Mouse (Mus musculus): ENCODE results near the gene Cd27. TPM values are rescaled to one million over a fixed set of nuclear protein-coding genes. Genes with fewer than 3 reads are reported as not detected.
"Not testable (repeated sequence)": the region's sequence is repeated elsewhere in the genome, so short reads cannot be mapped to it uniquely, and the experiment has no call there.

Gene Cd27
- polyA plus RNA-seq (2015; fragmentation: Nextera tagmentation; extraction: Ambion mirVana) = 1.4 and 1.6 TPM in 2 replicates

DNA sequence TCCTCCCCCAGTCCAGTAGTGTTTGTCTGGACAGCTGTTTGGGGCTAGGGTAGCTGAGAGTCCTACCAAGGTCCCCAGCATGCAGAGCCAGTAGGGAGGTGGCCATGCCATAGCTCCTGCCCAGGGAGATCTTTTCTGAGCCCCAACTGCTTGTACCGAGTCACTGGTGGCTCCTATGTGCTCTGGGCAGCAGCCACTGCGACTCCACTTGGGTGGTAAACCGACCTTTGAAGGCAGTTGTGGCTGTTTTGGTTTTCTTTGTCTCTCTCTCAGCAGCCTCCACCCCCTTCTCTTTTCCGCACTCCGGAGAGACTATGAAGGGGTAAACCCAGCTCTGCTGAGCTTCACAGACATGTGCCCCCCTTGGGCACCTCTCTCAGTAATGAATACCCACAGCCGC, at the start of gene Cd27:
Gene Cd27 (minus strand): TSS at position 229 of the 400 bp plus-strand sequence.
- Histone ChIP-seq H3K4me1 (replicated peaks) (peaks cover 7% of the 10 kb centered on the region; the same call in 1 of the 2 replicates), H3K36me3 (no peaks in the 10 kb centered on the region), H3K27ac (no peak within 1 kb of the TSS), H3K4me2 (replicated peaks) (no peak within 1 kb of the TSS), H3K9me3 (no peaks in the 10 kb centered on the region), H3K27me3 (replicated peaks) (no peaks in the 10 kb centered on the region), H3K4me3 (replicated peaks) (no peak within 1 kb of the TSS), H3K9ac (no peak within 1 kb of the TSS)
- 65% methylated on average over 6 of the region's 6 CpGs for WGBS
- no peak for ATAC-seq

DNA sequence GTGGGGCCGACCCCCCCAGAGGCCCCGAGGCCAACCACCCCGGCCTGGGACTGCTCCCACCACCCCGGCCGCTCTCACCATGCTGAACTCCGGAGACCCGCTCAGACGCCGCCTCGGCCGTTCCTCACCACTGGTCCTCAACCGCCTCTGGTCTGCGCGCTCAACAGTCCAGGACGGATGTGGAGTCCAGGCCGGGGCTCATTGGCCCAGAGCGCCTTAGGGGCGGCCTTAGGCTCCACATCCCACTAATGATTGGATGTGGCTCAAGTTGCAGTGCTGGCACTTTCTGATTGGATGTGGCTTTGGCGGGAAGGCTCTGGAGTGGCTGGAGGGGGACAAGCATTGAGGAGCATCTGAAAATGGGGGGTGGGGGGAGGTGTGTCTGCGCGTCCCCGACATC, 49.1 kb upstream of the Cd27 start, which contains the start of gene Tuba3a:
Gene Tuba3a (minus strand): TSS at position 153 of the 400 bp plus-strand sequence.
- Histone ChIP-seq H3K27me3 (replicated peaks) (no peaks in the 10 kb centered on the region), H3K9ac (no peak within 1 kb of the TSS), H3K27ac (no peak within 1 kb of the TSS), H3K9me3 (no peaks in the 10 kb centered on the region), H3K4me2 (replicated peaks) (no peak within 1 kb of the TSS), H3K36me3 (no peaks in the 10 kb centered on the region), H3K4me3 (replicated peaks) (no peak within 1 kb of the TSS), H3K4me1 (replicated peaks) (peaks cover 3% of the 10 kb centered on the region; the same call in 1 of the 2 replicates)
- ATAC-seq = no peak
- WGBS = 96% methylated on average over 22 of the region's 22 CpGs

DNA sequence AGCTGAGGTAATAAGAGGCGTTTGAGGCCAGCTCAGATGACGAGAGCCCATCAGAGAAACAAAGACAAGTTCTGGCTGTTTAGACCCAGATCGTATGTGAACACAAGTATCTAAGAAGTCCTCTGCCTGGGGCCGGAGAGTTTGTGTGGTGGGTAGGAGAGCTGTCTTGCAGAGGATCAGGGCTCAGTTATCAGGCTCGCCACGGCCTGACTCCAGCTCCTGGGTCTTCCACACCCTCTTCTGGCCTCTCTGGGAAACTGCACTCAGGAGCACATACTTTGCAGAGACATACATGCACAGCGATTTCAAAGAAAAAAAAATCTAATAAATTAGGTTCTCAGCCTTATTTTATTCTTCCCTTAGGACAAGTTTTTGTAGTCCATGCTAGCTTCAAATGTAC, 47.9 kb upstream of the Cd27 start:
- H3K9me3 ChIP-seq = no peaks in the 10 kb centered on the region
- no peak overlapping the region for H3K4me2 ChIP-seq (replicated peaks)
- H3K9ac ChIP-seq = no peak overlapping the region
- H3K4me3 ChIP-seq (replicated peaks) = no peak overlapping the region
- 86% methylated on average over 7 of the region's 7 CpGs for WGBS
- H3K27me3 ChIP-seq (replicated peaks) = no peaks in the 10 kb centered on the region
- 0 out of 2 replicates have a peak, but pooled peaks have one; percentile 2 for ATAC-seq
- H3K36me3 ChIP-seq = no peaks in the 10 kb centered on the region
- H3K4me1 ChIP-seq (replicated peaks) = peaks cover 3% of the 10 kb centered on the region; the same call in 1 of the 2 replicates
- H3K27ac ChIP-seq = no peak overlapping the region

DNA sequence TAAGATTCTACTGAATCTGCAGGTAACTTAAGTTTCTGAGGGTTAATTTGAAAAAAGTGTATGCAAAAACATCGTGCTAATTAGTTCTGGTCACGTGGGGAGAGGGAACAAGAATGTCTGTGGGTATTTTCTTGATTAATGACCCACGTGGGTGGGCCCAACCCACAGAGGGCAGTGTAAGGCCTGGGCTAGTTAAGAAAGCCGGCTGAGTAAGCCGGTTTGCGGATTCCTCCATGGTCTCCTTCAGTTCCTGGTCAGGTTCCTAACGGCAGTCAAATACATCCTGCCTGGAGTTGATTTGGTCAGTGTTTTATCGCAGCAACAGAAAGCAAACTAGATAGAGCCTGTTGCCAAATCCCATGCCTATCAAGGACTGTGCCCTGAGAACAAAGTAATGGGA, 47.4 kb upstream of the Cd27 start:
- Histone ChIP-seq H3K27me3 (replicated peaks) (no peaks in the 10 kb centered on the region), H3K27ac (no peak overlapping the region), H3K4me1 (replicated peaks) (peaks cover 3% of the 10 kb centered on the region; the same call in 1 of the 2 replicates), H3K4me2 (replicated peaks) (0 out of 2 replicates have a peak overlapping the region, but pooled peaks have one; percentile 6), H3K4me3 (replicated peaks) (no peak overlapping the region), H3K36me3 (no peaks in the 10 kb centered on the region), H3K9me3 (no peaks in the 10 kb centered on the region), H3K9ac (no peak overlapping the region)
- WGBS = 34% methylated on average over 8 of the region's 8 CpGs
- ATAC-seq = peak; percentile 76

DNA sequence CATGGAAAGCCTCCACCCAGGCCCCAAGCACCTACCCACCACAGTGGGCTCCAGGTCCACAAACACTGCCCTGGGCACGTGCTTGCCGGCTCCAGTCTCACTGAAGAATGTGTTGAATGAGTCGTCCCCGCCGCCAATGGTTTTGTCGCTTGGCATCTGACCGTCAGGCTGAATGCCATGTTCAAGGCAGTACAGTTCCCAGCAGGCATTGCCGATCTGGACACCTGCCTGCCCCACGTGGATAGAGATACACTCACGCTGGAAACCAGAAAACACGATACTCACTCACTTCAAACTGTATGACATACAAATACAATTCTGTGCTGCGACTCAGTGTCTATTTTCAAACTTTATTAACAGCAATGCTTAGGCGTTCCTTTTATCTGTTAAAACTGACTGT, 45.9 kb upstream of the Cd27 start:
- H3K27ac ChIP-seq; H3K4me1 ChIP-seq (replicated peaks); H3K4me2 ChIP-seq (replicated peaks); H3K36me3 ChIP-seq; H3K9me3 ChIP-seq; H3K4me3 ChIP-seq (replicated peaks); H3K27me3 ChIP-seq (replicated peaks); H3K9ac ChIP-seq; ATAC-seq: not testable (repeated sequence)
- 93% methylated on average over 13 of the region's 13 CpGs for WGBS

DNA sequence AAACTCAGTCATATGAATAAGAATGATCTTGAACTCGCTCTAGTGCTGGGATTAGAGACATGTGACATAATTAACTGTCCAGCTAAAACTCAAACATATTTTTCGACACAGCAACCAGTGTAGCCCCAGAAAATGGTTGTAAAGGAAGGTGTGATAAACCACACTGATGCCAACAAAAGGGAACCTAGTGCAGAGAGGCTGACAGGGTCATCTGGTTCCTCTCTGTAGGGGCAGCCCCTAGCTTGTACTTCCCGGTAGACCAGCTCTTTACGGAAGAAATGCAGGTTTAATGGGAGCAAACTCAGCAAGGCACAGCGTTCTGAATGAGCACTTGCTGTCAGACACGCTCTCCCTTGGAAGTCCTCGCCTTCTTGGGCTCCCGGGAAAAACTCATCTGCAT, 42.9 kb upstream of the Cd27 start:
- 64% methylated on average over 8 of the region's 8 CpGs for WGBS
- H3K36me3 ChIP-seq = no peaks in the 10 kb centered on the region

DNA sequence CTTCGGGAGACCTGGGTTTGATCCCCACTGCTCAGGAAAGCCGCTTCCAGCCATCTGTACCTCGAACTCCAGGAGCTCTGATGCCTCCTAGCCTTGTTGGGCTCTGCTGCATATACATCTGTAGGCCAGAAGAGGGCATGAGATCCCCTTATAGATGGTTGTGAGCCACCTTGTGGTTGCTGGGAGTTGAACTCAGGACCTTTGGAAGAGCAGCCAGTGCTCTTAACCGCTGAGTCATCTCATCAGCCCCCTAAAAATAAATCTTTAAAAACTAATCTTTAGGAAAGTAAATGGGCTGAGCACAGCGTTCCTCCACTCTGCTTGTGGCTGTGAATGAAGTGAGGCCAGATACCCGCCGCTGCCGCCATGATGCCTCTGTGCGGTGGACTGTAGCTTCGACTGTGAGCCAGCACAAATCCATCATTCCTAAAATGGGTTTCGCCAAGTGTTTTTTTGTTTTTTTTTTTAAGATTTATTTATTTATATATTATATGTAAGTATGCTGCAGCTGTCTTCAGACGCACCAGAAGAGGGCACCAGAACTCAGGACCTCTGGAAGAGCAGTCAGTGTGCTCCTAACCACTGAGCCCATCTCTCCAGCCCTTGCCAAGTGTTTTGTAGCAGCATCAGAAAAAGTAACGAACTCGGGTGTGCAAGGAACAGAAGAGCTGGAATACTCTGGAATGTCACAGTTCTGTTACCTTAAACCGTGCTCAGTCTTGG, 38.2 kb upstream of the Cd27 start:
- Histone ChIP-seq H3K4me3 (replicated peaks) (no peak overlapping the region), H3K4me1 (replicated peaks) (peaks cover 8% of the 10 kb centered on the region; the same call in 1 of the 2 replicates), H3K4me2 (replicated peaks) (no peak overlapping the region), H3K27me3 (replicated peaks) (no peaks in the 10 kb centered on the region), H3K9me3 (no peaks in the 10 kb centered on the region), H3K9ac (no peak overlapping the region), H3K27ac (no peak overlapping the region), H3K36me3 (no peaks in the 10 kb centered on the region)
- WGBS = 56% methylated on average over 15 of the region's 15 CpGs
- no peak for ATAC-seq

More for the DNA sequence above, 42.9 kb upstream of the Cd27 start:
- H3K4me1 ChIP-seq (replicated peaks) = no peaks in the 10 kb centered on the region
- no peak overlapping the region for H3K4me2 ChIP-seq (replicated peaks)
- ATAC-seq = no peak
- H3K9me3 ChIP-seq = no peaks in the 10 kb centered on the region
- no peak overlapping the region for H3K4me3 ChIP-seq (replicated peaks)
- no peaks in the 10 kb centered on the region for H3K27me3 ChIP-seq (replicated peaks)
- H3K27ac ChIP-seq = no peak overlapping the region
- no peak overlapping the region for H3K9ac ChIP-seq

DNA sequence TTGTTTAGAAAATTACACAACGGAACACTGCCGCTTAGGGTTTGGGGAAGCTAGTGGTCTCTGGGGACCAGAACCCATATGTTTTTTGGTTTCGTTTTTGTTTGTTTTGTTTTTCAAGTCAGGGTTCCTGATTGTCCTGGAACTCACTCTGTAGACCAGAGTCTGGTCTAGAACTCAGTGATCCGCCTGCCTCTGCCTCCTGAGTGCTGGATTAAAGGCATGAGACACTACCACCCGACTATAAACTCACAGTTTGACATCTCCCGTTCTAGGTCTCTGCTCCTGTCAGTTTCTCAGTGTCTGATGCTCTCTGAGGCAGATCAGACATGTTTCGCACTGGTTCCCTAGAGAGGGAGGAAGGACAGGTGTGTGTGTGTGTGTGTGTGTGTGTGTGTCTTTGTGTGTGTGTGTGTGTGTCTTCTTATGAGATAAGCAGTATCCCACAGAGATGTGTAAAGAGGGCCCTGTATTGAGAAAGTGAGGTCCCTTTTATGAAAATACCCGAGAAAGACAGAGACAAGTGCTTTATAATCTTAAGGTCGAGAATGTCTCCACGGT, 35.5 kb upstream of the Cd27 start:
- no peak overlapping the region for H3K4me2 ChIP-seq (replicated peaks)
- H3K4me3 ChIP-seq (replicated peaks) = no peak overlapping the region
- H3K9me3 ChIP-seq = no peaks in the 10 kb centered on the region
- no peaks in the 10 kb centered on the region for H3K36me3 ChIP-seq
- ATAC-seq = no peak
- no peak overlapping the region for H3K9ac ChIP-seq
- no peak overlapping the region for H3K27ac ChIP-seq
- WGBS = 77% methylated on average over 10 of the region's 10 CpGs
- H3K4me1 ChIP-seq (replicated peaks) = peaks cover 8% of the 10 kb centered on the region; the same call in 1 of the 2 replicates
- no peaks in the 10 kb centered on the region for H3K27me3 ChIP-seq (replicated peaks)

DNA sequence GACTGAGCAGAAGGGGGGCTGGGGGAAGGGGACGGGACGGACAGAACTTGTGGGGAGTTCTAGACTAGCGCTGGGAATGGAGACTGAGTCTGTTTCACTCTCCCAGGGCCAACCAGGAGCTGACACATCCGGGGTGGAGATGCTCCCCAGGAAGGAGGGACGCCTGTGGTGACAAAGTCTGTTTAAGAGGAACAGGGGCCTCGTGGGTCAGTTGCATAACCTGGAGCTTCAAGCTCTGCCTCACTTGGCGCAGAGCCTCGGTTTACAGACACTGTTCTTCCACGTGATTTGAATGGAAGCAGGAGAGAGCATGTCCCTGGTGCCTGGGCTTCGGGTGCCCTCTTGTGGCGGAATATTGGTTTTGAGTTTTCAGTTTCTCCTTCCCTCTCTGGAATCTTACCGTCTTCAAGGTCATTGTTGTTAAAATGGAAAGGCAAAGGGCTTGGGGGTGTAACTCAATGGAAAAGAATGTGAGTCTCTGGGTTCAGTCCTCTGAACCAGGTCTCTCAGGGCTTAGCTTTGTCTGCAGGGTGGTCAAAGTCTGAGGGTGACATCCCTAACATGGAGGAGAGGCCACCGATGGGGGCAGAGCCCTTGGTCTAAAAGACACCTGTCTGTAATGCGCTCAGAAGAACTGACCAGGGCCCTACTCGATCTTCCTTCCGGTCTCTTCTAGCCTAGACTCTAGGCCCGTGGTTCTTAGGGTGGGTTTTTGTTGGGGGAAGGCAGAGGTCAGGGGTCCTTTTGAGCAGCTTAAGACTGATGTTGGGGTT, 34.8 kb upstream of the Cd27 start:
- H3K9me3 ChIP-seq = no peaks in the 10 kb centered on the region
- peak overlapping the region; percentile 50 for H3K4me2 ChIP-seq (replicated peaks)
- H3K4me3 ChIP-seq (replicated peaks) = no peak overlapping the region
- ATAC-seq = peak; percentile 92
- H3K27ac ChIP-seq = no peak overlapping the region
- 18% methylated on average over 17 of the region's 17 CpGs for WGBS
- H3K9ac ChIP-seq = 0 out of 2 replicates have a peak overlapping the region, but pooled peaks have one; percentile 6
- peaks cover 8% of the 10 kb centered on the region; the same call in 1 of the 2 replicates for H3K4me1 ChIP-seq (replicated peaks)
- no peaks in the 10 kb centered on the region for H3K36me3 ChIP-seq
- no peaks in the 10 kb centered on the region for H3K27me3 ChIP-seq (replicated peaks)

DNA sequence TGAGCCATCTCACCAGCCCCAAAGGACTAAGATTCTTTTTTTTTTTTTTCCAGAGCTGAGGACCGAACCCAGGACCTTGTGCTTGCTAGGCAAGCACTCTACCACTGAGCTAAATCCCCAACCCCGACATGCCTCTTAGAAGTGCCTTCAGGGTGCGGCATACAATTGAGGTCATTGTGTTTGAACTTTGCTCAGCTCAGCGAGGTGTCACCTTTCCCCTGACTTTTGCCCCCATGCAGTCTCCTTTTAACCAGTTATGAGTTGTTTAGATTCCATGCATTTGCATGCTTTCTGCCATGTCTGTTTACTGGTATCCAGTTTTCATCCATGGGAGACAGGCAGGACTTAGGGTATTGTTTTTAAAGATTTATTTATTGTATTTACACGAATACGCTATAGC, 32.0 kb upstream of the Cd27 start:
- no peak overlapping the region for H3K9ac ChIP-seq
- H3K4me3 ChIP-seq (replicated peaks) = no peak overlapping the region
- no peaks in the 10 kb centered on the region for H3K9me3 ChIP-seq
- no peaks in the 10 kb centered on the region for H3K27me3 ChIP-seq (replicated peaks)
- H3K4me1 ChIP-seq (replicated peaks) = peaks cover 8% of the 10 kb centered on the region; the same call in 1 of the 2 replicates
- H3K36me3 ChIP-seq = no peaks in the 10 kb centered on the region
- WGBS = 41% methylated on average over 6 of the region's 6 CpGs
- H3K4me2 ChIP-seq (replicated peaks) = no peak overlapping the region
- H3K27ac ChIP-seq = no peak overlapping the region
- ATAC-seq = no peak

DNA sequence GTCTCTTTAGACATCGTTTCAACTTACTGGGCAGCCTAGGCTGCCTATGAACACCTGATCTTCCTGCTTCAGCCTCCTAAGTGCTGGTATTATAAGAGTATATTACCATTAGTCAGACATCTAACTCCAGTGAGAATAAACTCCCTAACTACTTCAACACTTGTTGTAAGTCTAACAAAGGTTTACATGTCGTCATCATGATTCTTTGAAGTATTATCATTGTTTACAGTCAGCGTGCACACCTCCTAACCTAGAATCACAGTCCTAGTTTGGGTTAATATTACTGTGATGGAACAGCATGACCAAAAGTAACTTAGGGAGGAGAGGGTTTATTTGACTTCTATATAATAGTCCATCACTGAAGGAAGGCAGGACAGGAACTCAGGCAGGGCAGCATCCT, 30.7 kb upstream of the Cd27 start:
- Histone ChIP-seq H3K27me3 (replicated peaks) (no peaks in the 10 kb centered on the region), H3K4me1 (replicated peaks) (peaks cover 8% of the 10 kb centered on the region; the same call in 1 of the 2 replicates), H3K36me3 (no peaks in the 10 kb centered on the region), H3K9ac (no peak overlapping the region), H3K27ac (no peak overlapping the region), H3K9me3 (no peaks in the 10 kb centered on the region), H3K4me2 (replicated peaks) (no peak overlapping the region), H3K4me3 (replicated peaks) (no peak overlapping the region)
- no peak for ATAC-seq
- WGBS = 67% methylated on average over 3 of the region's 3 CpGs

DNA sequence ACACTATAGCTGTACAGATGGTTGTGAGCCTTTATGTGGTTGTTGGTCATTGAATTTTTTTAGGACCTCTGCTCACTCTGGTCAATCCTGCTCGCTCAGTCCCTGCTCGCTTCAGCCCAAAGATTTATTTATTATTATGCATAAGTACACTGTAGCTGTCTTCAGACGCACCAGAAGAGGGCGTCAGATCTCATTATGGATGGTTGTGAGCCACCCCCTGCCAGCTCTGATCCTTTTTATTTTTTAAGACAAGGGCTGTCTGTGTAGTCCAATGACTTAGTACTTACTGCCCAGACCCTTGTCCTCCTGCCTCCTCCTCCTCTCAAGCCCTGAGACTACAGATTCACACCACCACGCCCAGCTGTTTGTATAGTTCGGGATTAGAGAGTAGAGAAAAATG, 29.8 kb upstream of the Cd27 start:
- not testable (repeated sequence) for H3K9me3 ChIP-seq; H3K4me2 ChIP-seq (replicated peaks); H3K4me3 ChIP-seq (replicated peaks); H3K27me3 ChIP-seq (replicated peaks); ATAC-seq; H3K36me3 ChIP-seq; H3K27ac ChIP-seq; H3K4me1 ChIP-seq (replicated peaks); H3K9ac ChIP-seq
- 59% methylated on average over 6 of the region's 6 CpGs for WGBS
